Mouse (Mus musculus): ENCODE results near the gene Lat2. TPM values are rescaled to one million over a fixed set of nuclear protein-coding genes. Genes with fewer than 3 reads are reported as not detected.

Lat2 gene
- polyA plus RNA-seq, 1 experiment, result 2.1 TPM

DNA sequence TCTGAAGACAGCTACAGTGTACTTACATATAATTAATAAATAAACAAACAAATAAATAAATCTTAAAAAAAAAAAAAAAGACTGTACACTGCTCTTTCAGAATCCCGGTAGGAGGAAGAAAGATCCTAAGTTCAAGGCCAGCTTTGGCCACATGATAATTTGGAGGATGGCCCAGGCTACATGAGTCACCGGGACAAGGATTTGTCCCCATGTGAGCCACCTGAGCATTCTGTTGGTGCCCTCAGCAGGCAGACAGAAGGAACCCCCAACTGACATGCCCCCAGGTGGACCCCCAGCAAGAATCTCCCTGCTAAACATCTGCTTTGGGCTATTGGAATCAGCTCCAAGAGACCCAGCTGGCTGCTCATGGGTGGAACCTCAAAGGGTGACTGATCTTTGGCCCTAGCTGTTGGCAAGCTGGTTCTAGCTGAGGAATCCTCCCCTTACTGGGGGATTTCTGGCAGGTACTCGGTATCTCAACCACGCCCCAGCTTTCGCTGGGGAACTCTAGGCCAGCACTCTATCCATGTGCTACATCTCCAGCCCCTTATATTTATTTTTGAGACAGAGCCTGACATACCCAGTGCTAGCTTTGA, 60.8 kb downstream of the Lat2 start:
- 54% methylated on average over 5 of the region's 5 CpGs for WGBS
- Histone ChIP-seq H3K4me3 (replicated peaks; ENCODE audit: insufficient read depth, low read depth, low read length) (no peak overlapping the region), H3K27me3 (ENCODE audit: control insufficient read depth, insufficient read depth, low read length) (no peaks in the 10 kb centered on the region), H3K4me1 (ENCODE audit: control insufficient read depth, insufficient read depth, low read length) (peaks cover 13% of the 10 kb centered on the region), H3K27ac (ENCODE audit: insufficient read depth, low read length) (no peak overlapping the region)
- no peak for DNase-seq
- TF ChIP-seq POLR2A (IDR thresholded peaks at IDR 0.05; ENCODE audit: borderline replicate concordance, insufficient read depth, low read length), result no peak
- no peak for TF ChIP-seq CTCF (IDR thresholded peaks at IDR 0.05; ENCODE audit: borderline replicate concordance, insufficient read depth, low read depth, low read length)

DNA sequence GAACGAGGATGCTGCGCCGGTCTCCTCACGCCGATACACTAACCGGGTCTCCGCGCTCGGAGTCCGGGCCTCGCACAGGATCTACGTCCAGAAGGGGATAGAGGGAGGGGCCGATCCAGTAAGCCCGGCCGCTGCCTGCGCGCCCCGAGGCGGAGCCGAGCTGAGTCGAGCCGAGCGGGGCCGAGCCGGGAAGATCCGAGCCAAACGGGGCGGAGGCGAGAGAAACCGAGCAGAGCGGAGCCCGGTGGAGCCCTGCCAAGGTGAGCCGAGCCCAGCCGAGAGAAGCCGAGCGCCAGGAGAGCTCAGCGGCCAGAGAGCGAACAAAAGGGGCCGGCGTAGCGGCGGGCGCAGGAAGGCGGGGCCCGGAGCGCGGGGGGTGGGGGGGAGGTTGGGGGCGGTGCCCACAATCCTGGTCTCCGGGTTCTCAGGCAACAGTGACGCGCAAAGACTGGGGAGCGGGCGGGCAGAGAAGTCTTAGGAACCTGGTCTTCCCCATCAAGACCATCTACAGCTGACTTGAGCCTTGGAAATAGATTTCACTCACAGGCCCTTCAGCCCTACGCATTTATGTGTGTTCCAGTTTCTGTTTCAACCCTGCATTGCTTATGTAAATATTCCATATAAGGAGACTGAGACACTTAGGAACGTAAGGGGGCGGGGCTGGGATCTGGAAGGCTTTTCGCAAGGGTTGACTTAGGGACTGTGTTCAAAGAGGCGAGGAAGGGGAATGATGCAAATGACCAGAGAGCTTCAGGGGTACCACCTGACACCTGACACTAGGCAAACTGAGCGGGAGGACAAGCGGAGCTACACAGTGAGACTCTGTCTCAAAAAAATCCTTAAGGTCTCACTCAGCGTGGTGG, 62.5 kb downstream of the Lat2 start, which contains the start of gene Clip2:
Gene Clip2 (minus strand): TSS at position 325 of the 863 bp plus-strand sequence.
- peaks cover 13% of the 10 kb centered on the region for H3K4me1 ChIP-seq (ENCODE audit: control insufficient read depth, insufficient read depth, low read length)
- WGBS, result 3% methylated on average over 59 of the region's 61 CpGs

DNA sequence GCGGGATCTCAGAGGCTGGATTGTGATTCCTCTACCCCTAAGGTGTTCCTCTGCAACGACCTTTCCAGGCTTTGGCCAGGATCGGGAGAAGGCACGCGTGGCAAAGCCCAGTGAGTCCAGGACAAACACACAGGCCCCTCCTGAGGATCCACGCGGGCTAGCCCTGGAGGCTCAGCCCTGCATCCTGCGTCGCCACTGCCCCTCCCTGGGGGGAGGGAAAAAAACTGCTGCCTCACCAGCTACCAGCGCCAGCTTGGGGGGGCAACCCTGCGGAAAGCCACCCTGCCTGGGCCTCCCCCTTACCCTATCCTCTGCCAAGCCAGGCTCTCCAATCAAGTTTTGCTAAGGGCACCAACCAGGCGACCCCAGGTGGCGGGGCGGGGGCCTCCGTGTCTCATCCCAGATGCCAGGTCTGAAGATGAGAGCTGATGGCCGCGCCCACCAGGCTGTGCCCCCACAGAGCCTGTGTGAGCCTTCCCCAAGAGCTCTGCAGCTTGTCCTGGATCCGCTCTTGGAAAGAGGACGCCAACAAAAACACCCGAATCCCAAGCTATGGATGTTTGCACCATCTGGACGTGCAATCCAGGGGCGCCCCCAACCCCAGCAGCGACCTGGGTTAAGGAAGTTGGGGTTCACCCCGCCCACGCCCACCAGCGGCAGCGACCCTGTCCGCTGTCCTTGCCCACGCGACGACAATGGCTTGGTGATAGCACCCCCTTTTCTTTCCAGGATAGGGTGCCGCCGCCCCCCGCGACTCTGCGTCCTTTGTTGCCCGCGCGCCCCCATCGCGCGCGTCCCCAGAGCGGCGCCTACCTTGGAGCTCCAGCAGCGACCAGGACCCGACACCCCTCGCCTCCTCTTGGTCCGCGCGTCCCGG, 63.4 kb downstream of the Lat2 start:
- Histone ChIP-seq H3K27ac (ENCODE audit: insufficient read depth, low read length) (peak overlapping the region; percentile 79), H3K4me3 (replicated peaks; ENCODE audit: insufficient read depth, low read depth, low read length) (peak overlapping the region; percentile 96), H3K27me3 (ENCODE audit: control insufficient read depth, insufficient read depth, low read length) (no peaks in the 10 kb centered on the region), H3K4me1 (ENCODE audit: control insufficient read depth, insufficient read depth, low read length) (peaks cover 13% of the 10 kb centered on the region)
- TF ChIP-seq POLR2A (IDR thresholded peaks at IDR 0.05; ENCODE audit: borderline replicate concordance, insufficient read depth, low read length) (no peak), CTCF (IDR thresholded peaks at IDR 0.05; ENCODE audit: borderline replicate concordance, insufficient read depth, low read depth, low read length) (no peak)
- WGBS, result 2% methylated on average over 52 of the region's 52 CpGs
- peak in 1 of 2 experiments; percentile 58 for DNase-seq

More for the DNA sequence above, 62.5 kb downstream of the Lat2 start, which contains the start of gene Clip2:
- DNase-seq, result peak; percentile 99 to 100
- peak within 1 kb of the TSS; percentile 79 for H3K27ac ChIP-seq (ENCODE audit: insufficient read depth, low read length)
- H3K27me3 ChIP-seq (ENCODE audit: control insufficient read depth, insufficient read depth, low read length), result no peaks in the 10 kb centered on the region
- TF ChIP-seq POLR2A (IDR thresholded peaks at IDR 0.05; ENCODE audit: borderline replicate concordance, insufficient read depth, low read length) (peak; percentile 42; the same call in 1 of the 2 replicates), CTCF (IDR thresholded peaks at IDR 0.05; ENCODE audit: borderline replicate concordance, insufficient read depth, low read depth, low read length) (no peak)
- H3K4me3 ChIP-seq (replicated peaks; ENCODE audit: insufficient read depth, low read depth, low read length), result peak within 1 kb of the TSS; percentile 96

DNA sequence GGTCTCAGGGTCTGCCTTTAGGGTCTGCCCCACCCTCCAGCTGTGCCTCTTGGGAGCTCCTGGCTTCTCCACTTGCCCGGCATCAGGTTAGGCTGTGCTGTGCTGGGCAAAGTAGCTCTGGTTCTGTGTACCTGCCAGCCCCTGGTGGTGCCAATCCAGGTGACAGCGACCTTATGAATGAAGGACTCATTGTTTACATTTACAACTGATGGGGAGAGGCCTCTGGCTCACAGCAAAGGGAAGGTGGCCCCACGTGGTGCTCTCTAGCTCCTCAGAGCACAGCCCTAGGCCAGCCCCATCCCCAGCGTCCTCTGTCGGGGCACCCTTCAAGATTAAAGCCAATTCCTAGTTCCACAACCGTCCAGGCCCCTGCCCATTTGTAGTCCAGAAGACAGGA, 64.0 kb downstream of the Lat2 start:
- TF ChIP-seq POLR2A (IDR thresholded peaks at IDR 0.05; ENCODE audit: borderline replicate concordance, insufficient read depth, low read length) (no peak), CTCF (IDR thresholded peaks at IDR 0.05; ENCODE audit: borderline replicate concordance, insufficient read depth, low read depth, low read length) (0 out of 2 replicates have a peak, but pooled peaks have one; percentile 8)
- Histone ChIP-seq H3K4me3 (replicated peaks; ENCODE audit: insufficient read depth, low read depth, low read length) (peak overlapping the region; percentile 96), H3K27me3 (ENCODE audit: control insufficient read depth, insufficient read depth, low read length) (no peaks in the 10 kb centered on the region), H3K4me1 (ENCODE audit: control insufficient read depth, insufficient read depth, low read length) (peaks cover 13% of the 10 kb centered on the region), H3K27ac (ENCODE audit: insufficient read depth, low read length) (peak overlapping the region; percentile 79; the same call in 1 of the 2 replicates)
- 8% methylated on average over 6 of the region's 6 CpGs for WGBS
- DNase-seq, result peak; percentile 42 to 64

Other genes with a start within 250 kb of the Lat2 start
- gene Gtf2ird1, start 158.3 kb downstream of the Lat2 start, polyA plus RNA-seq (2012; rRNA removed), result 47.0 and 47.6 TPM in 2 replicates
- 54.2 and 59.1 TPM in 2 replicates for gene Clip2, start 62.6 kb downstream of the Lat2 start, polyA plus RNA-seq (2012; rRNA removed)
- 0.05 TPM in 1 of 2 replicates, not detected in the other for gene Syna, start 54.9 kb downstream of the Lat2 start, polyA plus RNA-seq (2012; rRNA removed)
- 113 and 116 TPM in 2 replicates for gene Rfc2, start 33.7 kb downstream of the Lat2 start, polyA plus RNA-seq (2012; rRNA removed)
- gene Eif4h, start 24.5 kb upstream of the Lat2 start, polyA plus RNA-seq (2012; rRNA removed), result 371 and 379 TPM in 2 replicates
- 78.7 and 99.2 TPM in 2 replicates for gene Limk1, start 73.6 kb upstream of the Lat2 start, polyA plus RNA-seq (2012; rRNA removed)
- 7.5 and 8.1 TPM in 2 replicates for gene Eln, start 132.3 kb upstream of the Lat2 start, polyA plus RNA-seq (2012; rRNA removed)

Measured in cerebellum, adult 2 months (tissue).